Mouse (Mus musculus): ENCODE measurements around the gene Trpc4ap.

- TF ChIP-seq CTCF (IDR thresholded peaks at IDR 0.05; ENCODE audit: low read depth) (no peak), EP300 (optimal IDR thresholded peaks at IDR 0.05) (no peak)
These were observed 63.7 kb downstream of the Trpc4ap start for GRCm38 (mm10) chr2:155628519-155628918.

Measured in stomach, postnatal 0 days (tissue).